Mouse (Mus musculus): ENCODE measurements around the gene Socs1.

Socs1 gene

DNA sequence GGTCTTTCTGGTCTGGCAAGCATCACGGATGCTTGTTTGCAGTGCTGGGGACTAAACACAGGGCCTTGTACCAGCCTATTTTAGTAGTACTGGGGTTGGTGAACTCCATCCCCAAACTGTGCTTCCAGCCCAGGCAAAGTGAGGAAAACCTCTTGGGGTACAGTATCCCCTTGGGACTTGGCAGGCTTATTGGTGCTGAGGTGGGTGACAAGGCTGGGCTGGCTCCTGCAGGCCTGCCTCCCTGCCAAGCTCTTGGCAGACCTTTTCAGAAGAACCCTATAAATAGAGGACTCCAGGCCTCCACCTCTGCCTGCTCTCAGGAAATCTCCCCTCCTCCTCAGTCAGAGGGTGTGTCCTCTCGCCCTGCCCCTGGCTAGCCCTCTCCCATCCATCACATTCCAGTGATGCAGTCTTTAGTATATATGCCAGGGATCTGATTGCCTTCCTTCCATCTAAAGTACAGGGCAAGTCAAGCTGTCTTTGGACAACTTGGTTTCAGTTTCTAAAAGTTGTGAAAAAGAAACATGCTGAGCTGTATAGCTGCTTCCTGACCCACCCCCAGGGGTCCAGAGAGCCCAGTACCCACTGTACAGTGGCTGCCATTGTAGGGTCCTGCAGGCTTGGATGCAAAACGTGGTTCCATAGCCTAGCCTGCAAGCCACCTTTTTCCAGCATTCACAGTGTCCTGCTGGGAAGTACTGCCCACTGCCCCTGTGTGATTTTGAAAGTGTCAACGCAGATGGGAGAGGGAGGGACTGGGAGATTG, 1.6 kb upstream of the Socs1 start:
- DNase-seq, result no peak

DNA sequence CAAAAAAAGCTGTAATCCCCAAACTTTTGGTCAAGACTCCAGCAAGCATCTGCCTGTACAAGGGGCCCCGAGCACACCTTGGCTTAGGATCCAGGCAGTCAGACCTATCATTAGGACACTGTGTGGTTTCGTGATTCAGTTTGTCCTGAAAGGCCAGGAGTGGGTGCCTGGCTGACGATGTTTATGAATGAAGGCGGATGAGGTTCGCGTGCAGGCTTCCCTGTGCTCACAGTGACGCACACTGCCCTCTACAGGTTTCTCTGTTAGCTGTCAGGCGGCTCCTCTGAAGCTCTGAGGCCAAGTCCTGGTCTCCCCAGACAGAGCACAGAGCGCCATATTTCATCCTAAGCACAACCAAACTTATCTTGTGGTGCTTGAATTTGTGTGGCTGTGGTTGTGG, 952 bp upstream of the Socs1 start:
- DNase-seq, result peak; percentile 84 to 91

DNA sequence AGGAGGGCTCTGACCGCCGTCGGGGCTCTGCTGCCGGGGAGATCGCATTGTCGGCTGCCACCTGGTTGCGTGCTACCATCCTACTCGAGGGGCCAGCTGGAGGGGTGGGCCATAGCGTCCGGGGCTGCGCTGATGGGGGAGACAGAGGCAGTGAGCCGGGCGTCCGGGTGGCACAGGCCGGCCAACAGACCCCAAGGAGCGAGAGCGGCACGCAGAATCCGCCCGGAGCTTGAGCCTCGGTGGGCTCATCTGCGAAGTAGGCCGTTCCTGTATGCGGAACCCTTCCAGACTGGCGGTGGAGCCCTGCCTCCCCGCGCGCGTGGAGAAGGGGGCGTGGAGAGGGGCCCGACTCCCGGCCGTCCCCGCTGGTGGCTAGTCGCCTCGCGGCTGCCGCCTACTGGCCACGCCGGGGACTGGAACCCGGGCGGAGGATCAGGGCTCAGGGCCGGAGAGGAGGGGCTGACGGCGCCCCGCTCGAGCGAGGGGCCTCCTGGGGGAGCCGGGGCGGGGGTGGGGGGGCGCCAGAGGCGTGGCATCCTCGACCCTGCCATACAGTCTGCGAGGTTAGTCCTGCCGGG, 454 bp downstream of the Socs1 start:
- DNase-seq, result peak; percentile 85 to 91

DNA sequence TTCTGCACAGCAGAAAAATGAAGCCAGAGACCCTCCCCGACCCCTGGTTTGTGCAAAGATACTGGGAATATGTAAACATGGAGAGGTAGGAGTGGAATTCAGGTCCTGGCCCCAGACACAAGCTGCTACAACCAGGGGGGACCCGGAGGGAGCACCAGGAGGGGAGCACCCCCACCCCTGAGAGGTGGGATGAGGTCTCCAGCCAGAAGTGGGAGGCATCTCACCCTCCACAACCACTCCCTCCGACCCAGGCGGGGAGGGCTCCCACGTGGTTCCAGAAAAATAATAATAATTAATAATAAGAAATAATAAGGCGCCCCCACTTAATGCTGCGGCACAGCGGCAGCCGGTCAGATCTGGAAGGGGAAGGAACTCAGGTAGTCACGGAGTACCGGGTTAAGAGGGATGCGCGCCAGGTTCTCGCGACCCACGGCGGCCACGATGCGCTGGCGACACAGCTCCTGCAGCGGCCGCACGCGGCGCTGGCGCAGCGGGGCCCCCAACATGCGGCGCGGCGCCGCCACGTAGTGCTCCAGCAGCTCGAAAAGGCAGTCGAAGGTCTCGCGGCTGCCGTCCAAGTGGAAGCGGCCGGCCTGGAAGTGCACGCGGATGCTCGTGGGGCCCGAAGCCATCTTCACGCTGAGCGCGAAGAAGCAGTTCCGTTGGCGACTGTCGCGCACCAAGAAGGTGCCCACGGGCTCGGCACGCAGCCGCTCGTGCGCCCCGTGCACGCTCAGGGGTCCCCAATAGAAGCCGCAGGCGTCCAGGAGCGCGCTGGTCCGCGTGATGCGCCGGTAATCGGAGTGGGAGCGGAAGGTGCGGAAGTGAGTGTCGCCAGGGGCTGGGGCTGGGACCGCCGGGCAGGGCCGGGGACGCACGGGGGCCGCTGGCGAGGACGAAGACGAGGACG, 1.2 kb downstream of the Socs1 start:
- peak; percentile 32 to 50 for DNase-seq

DNA sequence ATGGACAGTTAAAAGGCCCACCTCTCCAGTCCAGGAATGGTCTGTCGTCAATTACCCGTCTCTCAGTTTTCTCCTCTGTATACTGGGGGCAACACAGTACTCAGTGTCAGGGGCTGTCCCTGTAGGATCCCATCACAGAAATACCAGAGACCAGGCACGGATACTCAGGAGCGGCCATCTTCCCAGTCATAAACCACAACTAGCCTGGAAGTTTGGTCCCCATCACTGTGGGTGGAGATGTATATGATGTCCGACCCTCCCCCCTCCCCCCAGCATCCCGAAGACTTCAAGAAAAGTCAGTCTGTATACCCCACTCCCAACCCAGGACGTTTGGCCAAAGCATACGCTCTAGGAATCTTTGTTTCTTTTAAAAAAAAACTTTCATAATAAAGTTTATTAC, 1.9 kb downstream of the Socs1 start:
- no peak for DNase-seq

DNA sequence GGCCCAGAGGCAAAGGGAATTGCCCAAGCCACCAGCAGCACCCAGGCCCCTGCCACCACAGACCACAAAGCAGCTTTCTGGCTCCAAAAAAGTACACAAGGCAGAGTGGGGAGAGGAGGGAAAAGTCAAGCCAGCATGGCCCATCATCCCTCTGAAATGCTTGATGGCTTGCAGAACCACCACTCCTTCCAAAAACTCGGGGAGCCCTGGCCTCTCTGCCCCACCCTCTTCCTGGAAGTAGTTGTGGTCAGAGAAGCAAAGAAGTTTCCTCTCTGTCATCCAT, 2.2 kb downstream of the Socs1 start:
- DNase-seq, result no peak

DNA sequence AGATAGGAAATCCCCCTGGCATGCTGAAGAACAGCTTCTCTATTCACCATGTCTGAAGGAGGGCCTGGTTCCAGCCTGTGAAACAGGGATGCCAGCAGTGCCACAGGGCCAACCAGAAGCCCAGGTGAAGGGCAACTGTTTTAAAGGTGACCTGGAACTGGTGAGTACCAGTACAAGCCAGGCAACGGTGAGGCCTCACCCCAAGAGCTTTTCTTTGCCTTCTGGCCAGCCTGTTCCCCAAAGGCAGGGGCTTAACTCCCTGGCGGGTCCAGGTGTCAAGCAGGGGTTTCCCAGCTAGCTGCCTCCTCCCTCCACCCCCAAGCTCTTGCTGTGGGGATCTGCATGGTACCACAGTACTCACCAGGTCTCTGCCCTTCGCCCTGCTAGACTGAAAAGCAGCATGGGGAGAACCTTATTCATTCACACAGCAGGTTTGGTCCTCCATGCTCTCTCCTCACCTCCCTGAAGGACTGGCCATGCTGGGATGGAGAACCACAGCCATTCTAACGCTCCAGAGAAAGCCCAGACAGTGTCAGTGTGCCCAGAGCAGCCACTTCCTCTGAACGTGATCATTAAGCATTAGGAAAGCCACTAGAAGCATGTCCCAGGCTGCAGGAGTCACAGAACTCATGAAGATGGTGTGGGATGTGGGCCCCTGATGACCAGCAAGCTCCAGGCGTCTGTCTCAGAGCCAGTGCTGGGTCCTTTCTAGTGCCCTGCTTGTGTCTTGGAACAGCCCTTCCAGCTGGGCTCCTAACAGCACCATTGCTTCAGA, 2.8 kb downstream of the Socs1 start:
- no peak for DNase-seq

DNA sequence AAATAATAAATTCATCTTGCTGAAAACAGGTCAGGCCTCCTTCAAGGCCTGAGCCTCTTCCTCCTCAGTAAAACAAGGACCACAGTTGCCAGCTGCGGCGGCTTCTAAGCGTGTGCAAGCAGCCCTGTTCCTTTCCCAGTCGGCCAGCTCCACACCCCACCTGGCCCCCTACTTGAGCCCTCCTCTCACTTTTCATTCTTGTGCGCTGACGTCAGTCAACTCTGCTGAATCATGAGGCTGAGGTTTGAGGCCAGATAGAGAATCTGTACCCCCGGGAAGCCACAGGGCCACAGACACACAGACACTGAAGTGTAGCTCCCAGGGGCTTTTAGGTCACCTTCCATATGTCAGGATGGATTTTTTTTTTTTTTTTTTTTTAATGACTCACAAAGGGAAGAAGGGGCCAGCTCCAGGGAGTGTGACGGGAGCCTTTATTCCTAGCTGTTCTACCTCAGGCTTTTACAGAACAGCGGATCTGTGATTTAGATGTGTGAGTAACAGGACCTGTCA, 3.4 kb downstream of the Socs1 start:
- DNase-seq, result no peak

DNA sequence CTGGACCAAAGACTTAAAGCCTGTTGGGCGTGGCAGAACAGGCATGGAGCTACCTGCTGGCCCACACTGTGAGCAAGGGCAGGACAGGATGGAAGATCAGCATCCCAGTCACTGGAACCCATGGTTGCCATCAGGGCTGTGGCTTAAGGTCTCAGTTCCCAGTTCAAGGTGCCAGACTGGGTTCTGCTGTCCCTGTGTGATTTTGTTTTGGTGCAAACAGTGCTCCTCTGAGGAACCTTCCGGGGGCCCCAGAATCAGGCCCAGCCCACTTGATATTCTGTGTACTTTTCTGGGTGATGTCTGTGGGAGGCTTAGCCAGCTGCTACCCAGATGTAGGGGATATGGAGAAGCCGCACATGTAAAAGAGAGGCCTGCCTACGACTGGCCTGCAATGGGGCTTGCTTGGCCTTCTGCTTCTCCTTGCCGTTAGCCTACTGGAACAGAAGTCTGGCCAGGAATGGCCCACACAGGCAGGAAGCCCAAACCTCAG, 4.7 kb downstream of the Socs1 start:
- DNase-seq, result no peak

DNA sequence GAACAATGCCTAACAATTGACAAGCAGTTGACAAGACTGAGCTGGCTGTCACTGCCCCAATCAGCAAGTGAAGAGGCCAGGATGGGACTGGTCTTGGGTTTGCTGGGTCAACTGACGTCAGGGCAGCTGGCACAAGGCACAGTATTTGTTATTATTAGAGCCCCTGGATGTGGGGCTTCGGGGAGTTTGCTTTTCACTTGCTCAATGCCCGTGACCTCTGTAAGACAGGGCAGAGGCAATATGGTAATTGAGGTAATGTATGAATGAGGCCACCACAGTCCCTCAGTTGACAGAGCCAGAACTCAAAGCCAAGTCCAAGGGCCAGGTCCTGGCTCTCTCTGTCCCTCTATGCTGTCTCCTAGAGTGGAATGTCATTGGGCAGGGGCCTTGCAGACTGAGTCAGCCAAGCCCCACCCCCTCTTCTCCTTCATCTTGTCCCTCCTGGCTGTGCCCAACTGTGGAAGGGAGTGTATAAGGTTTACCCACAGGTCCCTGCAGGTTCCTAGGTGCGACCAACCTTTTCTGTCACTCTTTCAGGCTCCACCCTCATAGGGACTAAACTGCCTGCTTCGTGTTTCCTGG, 7.7 kb downstream of the Socs1 start:
- DNase-seq, result no peak

DNA sequence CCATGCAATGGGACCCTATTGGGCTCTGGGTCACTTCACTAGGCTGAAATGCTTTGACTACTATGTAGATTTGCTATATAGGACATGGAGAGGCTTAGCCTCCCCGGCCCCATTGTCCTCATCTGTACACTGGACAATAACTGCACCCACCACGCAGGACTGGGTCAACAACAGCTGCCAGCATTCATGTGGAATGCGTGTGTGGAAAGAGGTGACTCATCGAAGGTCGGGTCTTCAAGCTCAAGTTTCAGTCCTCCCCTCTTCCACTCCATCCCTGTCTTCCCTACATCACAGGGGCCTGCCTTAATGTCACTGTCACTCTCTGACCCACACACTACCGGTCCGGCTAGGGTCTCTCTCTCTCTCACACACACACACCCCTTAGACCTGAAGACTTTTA, 9.0 kb downstream of the Socs1 start:
- DNase-seq, result no peak

DNA sequence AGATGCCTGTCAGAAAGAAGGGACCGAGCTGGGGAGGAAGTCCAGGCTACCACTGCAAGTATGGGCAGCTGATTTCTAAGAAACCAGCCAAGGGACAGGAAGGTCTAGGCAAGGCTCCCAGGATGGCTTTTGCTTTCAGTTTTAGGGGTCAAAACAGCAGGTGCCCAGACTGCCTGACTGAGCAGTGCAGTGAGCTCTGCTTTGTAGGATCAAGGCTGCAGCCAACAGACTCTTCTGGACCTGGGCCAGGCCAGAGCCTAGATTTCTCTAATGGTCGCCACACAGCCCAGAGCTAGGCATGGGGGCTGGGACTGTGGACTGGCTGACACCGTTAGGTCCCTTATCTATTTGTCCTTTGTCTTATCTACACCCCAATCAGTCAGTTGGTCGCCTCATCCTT, 10.6 kb downstream of the Socs1 start:
- DNase-seq, result no peak

DNA sequence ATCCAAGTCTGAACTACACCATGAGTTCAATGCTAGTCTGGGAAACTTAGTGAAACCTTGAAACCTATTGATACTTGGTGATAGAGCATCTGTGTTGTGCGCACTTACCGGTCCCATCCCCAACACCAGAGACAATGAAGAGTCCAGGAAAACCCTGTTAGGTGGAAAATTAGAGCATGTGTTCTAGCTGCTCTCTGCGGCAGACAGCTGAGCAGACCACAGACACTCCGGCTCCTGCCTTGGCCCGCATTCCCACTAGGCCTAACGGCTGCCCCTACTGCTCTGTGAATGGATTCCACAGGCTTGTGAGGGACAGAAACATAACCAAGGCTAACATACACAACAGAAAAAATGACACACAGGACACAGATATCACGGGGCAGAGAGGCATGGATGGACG, 11.8 kb downstream of the Socs1 start:
- DNase-seq, result no peak

DNA sequence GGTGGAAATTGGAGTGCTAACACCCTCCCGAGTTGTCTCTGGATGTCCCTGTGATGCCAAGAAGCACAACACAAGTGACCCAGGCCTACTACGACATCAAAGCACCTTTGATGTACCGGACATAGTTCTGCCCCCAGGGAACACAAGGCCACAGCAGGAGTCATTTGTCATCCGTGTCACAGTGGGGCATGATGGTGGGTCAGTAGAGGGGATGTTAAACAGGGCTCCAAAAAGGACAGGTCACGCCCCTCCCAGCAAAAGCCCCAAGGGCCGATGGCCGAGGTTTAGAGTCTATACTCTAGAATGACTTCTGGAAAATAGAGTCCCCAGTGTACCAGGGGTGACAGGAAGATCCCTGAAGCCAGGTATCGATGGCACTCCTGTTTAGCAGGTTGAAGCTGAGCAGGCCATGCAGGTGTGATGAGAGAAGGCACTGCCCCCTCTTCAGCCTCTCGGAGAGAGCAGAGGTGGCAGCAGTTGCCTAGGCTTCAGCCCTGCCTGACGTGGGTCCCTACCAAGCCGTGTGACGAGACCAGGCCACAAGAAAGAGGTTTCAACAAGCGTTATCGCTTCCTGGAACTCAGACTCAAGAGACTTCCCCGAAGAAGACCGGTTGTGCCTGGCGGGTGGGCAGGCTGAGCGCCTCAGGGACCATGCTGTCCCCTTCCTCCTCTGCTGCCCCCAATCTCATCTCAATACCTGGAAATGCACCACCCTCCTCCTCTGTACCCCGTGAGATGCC, 13.4 kb downstream of the Socs1 start:
- DNase-seq, result no peak

DNA sequence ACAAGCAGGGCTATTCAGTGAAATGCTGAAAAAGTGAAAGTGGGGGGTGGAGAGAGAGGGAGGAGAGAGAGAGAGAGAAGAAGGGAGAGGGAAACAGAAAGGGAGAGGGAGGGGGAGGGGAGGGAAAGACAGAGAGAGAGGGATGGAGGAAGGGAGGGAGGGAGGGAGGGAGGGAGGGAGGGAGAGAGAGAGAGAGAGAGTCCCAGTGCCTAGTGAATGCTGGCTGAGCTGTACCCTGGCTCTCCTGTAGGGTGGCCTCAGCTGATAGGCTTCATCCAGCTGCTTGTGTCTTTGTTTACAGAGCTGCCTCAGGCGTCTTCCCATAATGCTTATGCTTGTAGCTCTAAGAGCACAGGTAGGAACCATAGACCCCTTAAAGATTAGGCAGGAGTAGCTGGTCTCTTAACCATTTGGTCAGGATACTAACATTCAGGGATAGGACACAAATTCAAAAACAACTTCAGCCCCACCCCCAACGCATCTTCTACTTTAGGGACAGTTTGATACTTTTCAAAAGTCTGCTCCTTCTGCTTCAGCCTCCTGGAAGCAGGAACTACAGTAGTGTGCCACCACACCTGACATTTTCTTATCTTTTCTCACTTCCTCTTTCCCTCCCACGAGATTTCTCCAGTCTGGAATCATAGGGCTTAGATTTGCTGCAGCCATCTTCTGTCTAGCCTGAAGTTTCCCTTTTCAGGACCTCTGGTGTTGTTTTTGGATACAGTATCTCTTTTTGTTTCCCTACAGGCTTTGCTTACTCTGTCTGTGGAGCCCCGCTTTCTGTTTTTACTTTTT, 14.6 kb downstream of the Socs1 start:
- DNase-seq, result no peak

DNA sequence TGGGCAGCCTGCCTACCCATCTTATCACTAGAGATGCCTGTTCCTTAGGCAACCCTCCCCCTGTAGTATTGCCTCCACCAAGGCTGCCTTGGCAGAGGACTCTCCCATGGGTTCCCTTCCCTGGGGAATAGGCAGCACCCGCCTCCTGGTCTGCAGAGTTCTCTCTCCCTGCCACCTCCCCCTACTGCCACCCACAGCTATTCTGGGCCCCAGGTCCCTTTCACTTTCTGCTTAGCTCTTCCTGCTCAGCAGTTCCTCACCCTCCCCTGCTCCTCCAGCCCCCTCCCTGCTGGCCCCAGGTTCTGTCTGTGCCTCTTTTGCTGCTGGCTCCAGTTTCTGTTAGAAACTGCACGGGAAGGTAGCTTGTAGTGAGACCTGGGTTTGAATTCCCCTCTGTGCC, 15.7 kb downstream of the Socs1 start:
- DNase-seq, result no peak

DNA sequence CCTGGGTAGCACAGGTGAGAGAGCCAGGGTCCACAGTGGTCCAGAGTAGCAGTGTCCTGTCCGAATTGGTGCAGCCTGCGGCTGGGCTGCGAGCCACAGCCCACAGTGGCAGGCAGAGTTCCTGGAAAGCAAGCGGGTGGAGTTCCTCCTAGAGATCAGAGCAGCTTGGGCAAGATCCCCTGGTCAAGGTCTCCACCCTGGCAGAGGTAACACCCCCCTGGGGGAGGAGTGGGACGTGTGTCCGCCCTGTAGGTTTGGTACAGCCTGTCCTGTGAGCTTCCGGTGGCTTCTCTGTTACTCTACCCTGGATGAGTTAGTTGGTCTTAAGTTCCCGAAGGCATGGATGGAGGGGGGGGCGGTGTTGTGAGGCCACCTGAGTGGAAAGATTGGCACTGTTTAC, 16.5 kb downstream of the Socs1 start:
- no peak for DNase-seq

DNA sequence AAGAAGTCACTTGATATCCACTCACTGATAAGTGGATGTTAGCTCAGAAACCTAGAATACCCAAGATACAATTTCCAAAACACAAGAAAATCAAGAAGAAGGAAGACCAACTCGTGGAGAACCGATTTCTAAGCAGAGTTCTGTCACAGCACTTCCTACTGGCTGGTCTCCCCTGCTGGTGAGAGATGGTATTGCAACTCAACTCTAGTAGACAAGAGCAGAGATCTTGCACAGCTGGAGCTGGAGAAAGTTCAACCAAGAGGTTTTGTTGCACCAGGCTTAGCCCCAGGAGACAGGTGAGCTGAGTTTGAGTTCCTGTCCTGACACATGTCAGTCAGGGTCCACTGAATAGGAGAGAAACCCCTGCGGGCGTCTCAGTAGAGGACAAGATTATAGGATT, 18.2 kb downstream of the Socs1 start:
- peak; percentile 73 to 78 for DNase-seq

DNA sequence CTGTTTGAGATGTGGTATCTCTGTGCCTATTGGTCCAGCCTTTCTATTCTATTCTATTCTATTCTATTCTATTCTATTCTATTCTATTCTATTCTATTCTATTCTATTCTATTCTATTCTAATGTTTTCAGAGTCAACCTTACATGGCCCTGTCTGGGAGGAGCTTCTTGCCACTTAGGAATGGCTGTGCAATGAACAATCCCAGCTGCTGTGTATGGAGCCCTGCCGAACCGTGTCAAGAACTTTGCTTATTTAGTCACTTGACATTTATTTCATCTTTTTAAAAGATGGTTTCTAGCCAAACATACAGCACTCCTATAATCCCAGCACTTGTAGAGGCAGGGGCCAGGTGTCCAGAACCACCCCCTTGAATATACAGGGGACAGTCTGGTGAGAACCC, 21.0 kb downstream of the Socs1 start:
- DNase-seq, result no peak

DNA sequence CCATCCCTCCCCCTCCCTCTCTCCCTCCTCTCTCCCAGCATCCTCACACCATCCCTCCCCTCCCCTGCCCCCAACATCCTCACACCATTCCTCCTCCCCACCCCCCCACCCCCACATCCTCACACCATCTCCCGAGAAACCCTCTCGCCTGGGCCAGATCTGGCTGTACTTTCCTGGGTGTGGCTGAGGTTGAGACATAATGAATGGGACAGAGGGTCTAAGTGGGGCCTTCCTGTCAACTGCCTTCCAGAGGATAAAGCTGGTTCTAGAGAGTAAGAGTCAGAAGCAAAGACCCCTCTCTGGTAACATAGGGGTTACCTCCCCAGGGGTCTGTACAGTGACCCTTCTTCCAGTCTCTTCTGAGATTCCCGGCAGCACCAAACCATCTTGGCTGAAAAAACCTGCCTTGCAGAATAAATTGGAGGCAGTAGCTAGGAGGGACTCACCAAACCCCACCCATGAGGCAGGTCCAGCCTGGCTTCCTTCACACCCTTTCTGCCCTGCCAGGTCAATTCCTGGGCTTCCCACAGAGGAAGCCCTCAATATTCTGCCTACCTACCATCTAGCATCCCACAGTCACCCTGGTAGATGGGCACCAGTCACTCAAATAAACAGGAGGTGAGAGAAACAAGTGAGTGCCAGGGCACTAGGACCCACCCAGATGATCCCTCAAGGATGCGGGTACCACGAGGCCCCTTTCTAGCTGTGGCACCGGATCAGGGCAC, 21.6 kb downstream of the Socs1 start:
- no peak for DNase-seq
